Mouse (Mus musculus): ENCODE data around the gene Gm20449. TPM values are rescaled to one million over a fixed set of nuclear protein-coding genes. Genes with fewer than 3 reads are reported as not detected.

The Gm20449 gene
- polyA plus RNA-seq, 1 experiment from 2014 or later: 0.04 TPM

Other genes starting within 250 kb of the Gm20449 start
- gene AI987944, start 106.0 kb downstream of the Gm20449 start, polyA plus RNA-seq (2016; fragmentation: Nextera tagmentation; extraction: Ambion mirVana): 11.0 and 11.9 TPM in 2 replicates
- 0.21 TPM in 2 replicates for gene Vmn2r57, start 50.7 kb downstream of the Gm20449 start, polyA plus RNA-seq (2016; fragmentation: Nextera tagmentation; extraction: Ambion mirVana)
- gene AW146154, start 473 bp upstream of the Gm20449 start, polyA plus RNA-seq (2016; fragmentation: Nextera tagmentation; extraction: Ambion mirVana): 8.4 and 13.4 TPM in 2 replicates
- gene Gm6871, start 74.2 kb upstream of the Gm20449 start, polyA plus RNA-seq (2016; fragmentation: Nextera tagmentation; extraction: Ambion mirVana): not detected in 2 replicates
- 14.6 and 17.2 TPM in 2 replicates for gene 2610021A01Rik, start 99.8 kb upstream of the Gm20449 start, polyA plus RNA-seq (2016; fragmentation: Nextera tagmentation; extraction: Ambion mirVana)
- gene Zfp788, start 133.8 kb upstream of the Gm20449 start, polyA plus RNA-seq (2016; fragmentation: Nextera tagmentation; extraction: Ambion mirVana): 12.4 and 15.4 TPM in 2 replicates

Measured in midbrain, embryonic 10.5 days (tissue).